ENCODE assay signal across 17 mouse cellular contexts in genomic region chr10:95152503-95152989, GRCm38 (mm10).
DNase-seq lines count a peak whose midpoint lies in the region; ATAC-seq and TF ChIP-seq lines count a peak whose summit lies in the region.
"Had no signal": no experiment of that assay in that cellular context is flagged by ENCODE, and none has a peak within 500 bp of the region (broad histone marks: within the 10 kb centered on the region; RNA-seq: fewer than 3 reads in every experiment).

No protein-coding gene starts in this region.

- no peaks in the 10 kb centered on the region for H3K9me3 ChIP-seq in intestine, embryonic 15.5 days
- H3K9me3 ChIP-seq in kidney, embryonic 15.5 days (replicated peaks), result no peaks in the 10 kb centered on the region
- H3K9me3 ChIP-seq: embryonic facial prominence, embryonic 10.5 days; limb, embryonic 12.5 days; liver, embryonic 15.5 days; midbrain, embryonic 12.5 days; neural tube, embryonic 12.5 days; stomach, embryonic 15.5 days had no signal

- peaks cover 12% of the 10 kb centered on the region; the same call in 1 of the 2 replicates for H3K4me1 ChIP-seq in liver, adult 2 months (ENCODE audit: control insufficient read depth, insufficient read depth, low read length)
- peaks cover 6% of the 10 kb centered on the region; the same call in 1 of the 2 replicates for H3K4me1 ChIP-seq in intestine, embryonic 15.5 days (replicated peaks)
- peaks cover 6% of the 10 kb centered on the region; the same call in 1 of the 2 replicates for H3K4me1 ChIP-seq in kidney, embryonic 15.5 days
- H3K4me1 ChIP-seq: midbrain, embryonic 12.5 days; neural tube, embryonic 12.5 days; stomach, embryonic 15.5 days had no signal

- no peak for TF ChIP-seq CTCF in liver, adult 2 months (IDR thresholded peaks at IDR 0.05; ENCODE audit: low read depth, low read length)

- H3K27ac ChIP-seq in liver, adult 2 months (replicated peaks; ENCODE audit: insufficient read depth, low read depth, low read length), result peak overlapping the region; percentile 33; the same call in 1 of the 2 replicates
- no peak overlapping the region for H3K27ac ChIP-seq in intestine, embryonic 15.5 days
- H3K27ac ChIP-seq in kidney, embryonic 15.5 days, result no peak overlapping the region
- H3K27ac ChIP-seq: embryonic facial prominence, embryonic 10.5 days; limb, embryonic 12.5 days; liver, embryonic 15.5 days; midbrain, embryonic 12.5 days; neural tube, embryonic 12.5 days; stomach, embryonic 15.5 days had no signal

- H3K4me3 ChIP-seq in liver, adult 2 months (ENCODE audit: insufficient read depth, low read depth, low read length), result no peak overlapping the region
- no peak overlapping the region for H3K4me3 ChIP-seq in intestine, embryonic 15.5 days (replicated peaks)
- no peak overlapping the region for H3K4me3 ChIP-seq in kidney, embryonic 15.5 days (replicated peaks)
- H3K4me3 ChIP-seq: embryonic facial prominence, embryonic 10.5 days; limb, embryonic 12.5 days; liver, embryonic 15.5 days; midbrain, embryonic 12.5 days; neural tube, embryonic 12.5 days; stomach, embryonic 15.5 days had no signal

- no peaks in the 10 kb centered on the region for H3K79me2 ChIP-seq in liver, adult 2 months (ENCODE audit: control insufficient read depth, insufficient read depth, low read length)

- no peak for TF ChIP-seq POLR2A in liver, adult 2 months (IDR thresholded peaks at IDR 0.05; ENCODE audit: extremely low read depth, insufficient read depth, low read length)

- no peaks in the 10 kb centered on the region for H3K36me3 ChIP-seq in liver, adult 2 months (ENCODE audit: control insufficient read depth, insufficient read depth, low read length)
- H3K36me3 ChIP-seq in intestine, embryonic 15.5 days, result no peaks in the 10 kb centered on the region
- no peaks in the 10 kb centered on the region for H3K36me3 ChIP-seq in kidney, embryonic 15.5 days
- H3K36me3 ChIP-seq: embryonic facial prominence, embryonic 10.5 days; limb, embryonic 12.5 days; liver, embryonic 15.5 days; midbrain, embryonic 12.5 days; neural tube, embryonic 12.5 days; stomach, embryonic 15.5 days had no signal

- intact Hi-C loops in gastrocnemius, postnatal 14 days (cut with DNase I; ENCODE audit: low total_unique reads), result no loop called here

- ATAC-seq in intestine, embryonic 15.5 days, result peak; percentile 74
- ATAC-seq in kidney, embryonic 15.5 days (replicated peaks; ENCODE audit: low FRiP score), result 0 out of 2 replicates have a peak, but pooled peaks have one; percentile 43
- ATAC-seq in monocyte, adult 5-6 weeks (replicated peaks; ENCODE audit: insufficient number of reproducible peaks, low FRiP score, low TSS enrichment, poor library complexity, severe bottlenecking), result peak; percentile 19; the same call in 1 of the 2 replicates
- ATAC-seq: hindbrain, embryonic 16.5 days had no signal

- no peak overlapping the region for H3K9ac ChIP-seq in liver, adult 2 months (ENCODE audit: low read depth, low read length)
- H3K9ac ChIP-seq in intestine, embryonic 15.5 days, result no peak overlapping the region
- no peak overlapping the region for H3K9ac ChIP-seq in kidney, embryonic 15.5 days
- H3K9ac ChIP-seq: limb, embryonic 12.5 days; liver, embryonic 15.5 days; midbrain, embryonic 12.5 days; neural tube, embryonic 12.5 days; stomach, embryonic 15.5 days had no signal

- peak; percentile 92 for DNase-seq in liver, adult 2 months (ENCODE audit: extremely low read depth, low read depth, low spot score)
- DNase-seq in liver, result no peak
- no peak for DNase-seq in adrenal gland, postnatal 4 days (ENCODE audit: low spot score in 2 of 2)
- no peak for DNase-seq in gastrocnemius, postnatal 14 days
- DNase-seq: adrenal gland, postnatal 36 days; cerebellum, adult 8-10 months; thymus, adult 18-20 months had no signal

- no peak overlapping the region for H3K4me2 ChIP-seq in intestine, embryonic 15.5 days (replicated peaks)
- no peak overlapping the region for H3K4me2 ChIP-seq in kidney, embryonic 15.5 days
- H3K4me2 ChIP-seq: limb, embryonic 12.5 days; liver, embryonic 15.5 days; midbrain, embryonic 12.5 days; neural tube, embryonic 12.5 days; stomach, embryonic 15.5 days had no signal

- H3K27me3 ChIP-seq in liver, adult 2 months (ENCODE audit: control insufficient read depth, insufficient read depth, low read length), result no peaks in the 10 kb centered on the region
- no peaks in the 10 kb centered on the region for H3K27me3 ChIP-seq in intestine, embryonic 15.5 days (replicated peaks)
- H3K27me3 ChIP-seq in kidney, embryonic 15.5 days, result no peaks in the 10 kb centered on the region
- H3K27me3 ChIP-seq: limb, embryonic 12.5 days; liver, embryonic 15.5 days; midbrain, embryonic 12.5 days; neural tube, embryonic 12.5 days; stomach, embryonic 15.5 days had no signal

- 19% methylated on average over 9 of the region's 9 CpGs for WGBS in liver, adult 2 months
- WGBS in intestine, embryonic 15.5 days, result 59% methylated on average over 9 of the region's 9 CpGs
- WGBS in kidney, embryonic 15.5 days, result 56% methylated on average over 9 of the region's 9 CpGs

Comparison
In these comparisons a context has a peak if more than half of its experiments do, and no peak if none do; other contexts are left out.
1. ATAC-seq: peak in every context shown above with its lines; median percentile 74 in intestine, embryonic 15.5 days; 43 in kidney, embryonic 15.5 days; 19 in monocyte, adult 5-6 weeks.